Mouse (Mus musculus) limb, embryonic 14.5 days (tissue): ENCODE data around the gene Cgnl1. TPM values are rescaled to one million over a fixed set of nuclear protein-coding genes. Genes with fewer than 3 reads are reported as not detected.

ENCODE experiments used
- ATAC-seq: fragments of 200-750 bp; cut with Nextera tagmentation; 2 replicates; pipeline ENCODE4 v1.8.0; 2017; ENCODE audit warnings: low read depth, moderate number of reproducible peaks, moderate TSS enrichment; ENCODE audit not compliant: low FRiP score
- DNase-seq: peaks from one replicate; pipeline ENCODE4 v3.0.0-alpha.2; 2015; ENCODE audit warnings: low spot score
- H3K27ac ChIP-seq: fragments of 300-500 bp; sonication (generic); replicated peaks from 2 replicates; pipeline ENCODE4 v1.5.1; 2014; ENCODE audit warnings: low read depth, mild to moderate bottlenecking, low read length, moderate library complexity, mixed read lengths
- H3K27me3 ChIP-seq: fragments of 300-500 bp; sonication (generic); 2 replicates; pipeline ENCODE4 v1.6.1; 2014; ENCODE audit warnings: low read length, mixed read lengths; ENCODE audit not compliant: control insufficient read depth, insufficient read depth
- H3K36me3 ChIP-seq: fragments of 300-500 bp; sonication (generic); 2 replicates; pipeline ENCODE4 v1.6.1; 2014; ENCODE audit warnings: mild to moderate bottlenecking, low read length, moderate library complexity, mixed read lengths; ENCODE audit not compliant: control insufficient read depth, insufficient read depth
- H3K4me1 ChIP-seq: fragments of 300-500 bp; sonication (generic); 2 replicates; pipeline ENCODE4 v1.6.1; 2014; ENCODE audit warnings: antibody characterized with exemption, low read length, mixed read lengths; ENCODE audit not compliant: control insufficient read depth, insufficient read depth
- H3K4me2 ChIP-seq: fragments of 300-500 bp; sonication (generic); replicated peaks from 2 replicates; pipeline ENCODE4 v1.6.1; 2014; ENCODE audit warnings: low read depth, mild to moderate bottlenecking, low read length, moderate library complexity; ENCODE audit not compliant: severe bottlenecking
- H3K4me3 ChIP-seq: fragments of 300-500 bp; sonication (generic); replicated peaks from 2 replicates; pipeline ENCODE4 v1.5.1; 2014; ENCODE audit warnings: low read length
- H3K9ac ChIP-seq: fragments of 300-500 bp; sonication (generic); 2 replicates; pipeline ENCODE4 v1.6.1; 2014; ENCODE audit warnings: mild to moderate bottlenecking, low read depth, low read length, moderate library complexity; ENCODE audit not compliant: severe bottlenecking
- H3K9me3 ChIP-seq: fragments of 300-500 bp; sonication (generic); 2 replicates; pipeline ENCODE4 v1.6.1; 2016; ENCODE audit warnings: low read length; ENCODE audit not compliant: control insufficient read depth
- POLR2A ChIP-seq: fragments of 200-500 bp; IDR thresholded peaks from 2 replicates; pipeline ENCODE4 v1.8.0; 2012; ENCODE audit warnings: inconsistent platforms, mild to moderate bottlenecking, moderate library complexity, borderline replicate concordance; ENCODE audit not compliant: insufficient read depth, insufficient read length; ENCODE audit errors: extremely low read depth
- WGBS: fragments of 180-500 bp; shearing (Covaris S2); extraction: QIAGEN DNeasy Blood & Tissue Kit; methylation state at CpG from one replicate; pipeline ENCODE4 v1.1.7; 2014; 5-methylcytosine and 5-hydroxymethylcytosine counted together
- polyA plus RNA-seq, 2 experiments: library from polyadenylated mRNA; depleted of rRNA in 1 of 2; stranded (reverse) in 1 of 2; unstranded in 1 of 2; fragments of >200 nt; fragmentation: Nextera tagmentation in 1 of 2; extraction: Ambion mirVana in 1 of 2; gene quantifications; 2 replicates each; pipeline versions ENCODE4 v1.2.1 to v1.2.3; 2012 to 2014

Gene Cgnl1
- polyA plus RNA-seq, 2 experiments: 12.8 to 14.3 TPM

GRCm38 (mm10) chr9:71798176-71798575 is 26.8 kb upstream of the Cgnl1 start:
- no peak overlapping the region for H3K9ac ChIP-seq
- H3K9me3 ChIP-seq: no peaks in the 10 kb centered on the region
- no peak overlapping the region for H3K4me3 ChIP-seq
- DNase-seq (no peak), ATAC-seq (no peak)
- no peak overlapping the region for H3K27ac ChIP-seq
- WGBS: 70% methylated on average over 5 of the region's 5 CpGs
- H3K36me3 ChIP-seq: no peaks in the 10 kb centered on the region
- H3K4me2 ChIP-seq: no peak overlapping the region
- H3K27me3 ChIP-seq: no peaks in the 10 kb centered on the region
- H3K4me1 ChIP-seq: 0 out of 2 replicates have a peak, but pooled peaks cover 7% of the 10 kb centered on the region
- no peak for TF ChIP-seq POLR2A

- no peak for ATAC-seq
These were observed 6.0 kb upstream of the Cgnl1 start for GRCm38 (mm10) chr9:71777404-71777803.

GRCm38 (mm10) chr9:71776337-71776736 is 4.9 kb upstream of the Cgnl1 start:
- no peaks in the 10 kb centered on the region for H3K4me1 ChIP-seq
- WGBS: 65% methylated on average over 3 of the region's 3 CpGs
- 0 out of 2 replicates have a peak, but pooled peaks cover 3% of the 10 kb centered on the region for H3K9me3 ChIP-seq
- no peak overlapping the region for H3K4me3 ChIP-seq
- DNase-seq (no peak), ATAC-seq (no peak)
- H3K27ac ChIP-seq: no peak overlapping the region
- H3K9ac ChIP-seq: no peak overlapping the region
- TF ChIP-seq POLR2A: no peak
- no peaks in the 10 kb centered on the region for H3K27me3 ChIP-seq
- no peaks in the 10 kb centered on the region for H3K36me3 ChIP-seq
- H3K4me2 ChIP-seq: no peak overlapping the region

More at GRCm38 (mm10) chr9:71777404-71777803, 6.0 kb upstream of the Cgnl1 start:
- no peaks in the 10 kb centered on the region for H3K4me1 ChIP-seq
- no peak overlapping the region for H3K4me3 ChIP-seq
- H3K27ac ChIP-seq: no peak overlapping the region
- no peaks in the 10 kb centered on the region for H3K36me3 ChIP-seq
- no peak for DNase-seq
- 96% methylated on average over 3 of the region's 3 CpGs for WGBS
- H3K27me3 ChIP-seq: no peaks in the 10 kb centered on the region
- TF ChIP-seq POLR2A: no peak
- 0 out of 2 replicates have a peak, but pooled peaks cover 3% of the 10 kb centered on the region for H3K9me3 ChIP-seq
- no peak overlapping the region for H3K9ac ChIP-seq
- no peak overlapping the region for H3K4me2 ChIP-seq

DNA sequence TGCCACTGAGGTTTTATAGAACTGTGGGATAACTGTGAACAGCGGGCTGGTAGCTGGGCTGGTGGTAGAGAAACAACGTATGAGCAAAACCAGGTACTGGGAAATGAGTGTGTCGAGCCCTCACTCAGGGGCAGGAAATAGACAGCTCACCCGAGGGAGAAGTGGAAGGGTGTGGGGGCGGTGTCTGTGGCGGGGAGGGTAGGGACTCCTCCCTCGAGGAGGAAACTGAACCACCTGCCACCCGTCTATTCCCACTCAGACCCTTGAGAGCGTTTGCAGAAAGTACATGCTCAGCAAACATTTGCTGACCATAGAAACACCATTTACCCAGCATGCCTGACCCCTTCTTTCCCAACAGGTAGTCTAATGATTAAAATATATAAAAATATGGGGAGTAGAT is 2.2 kb upstream of the Cgnl1 start:
- H3K27me3 ChIP-seq: no peaks in the 10 kb centered on the region
- no peaks in the 10 kb centered on the region for H3K36me3 ChIP-seq
- H3K4me1 ChIP-seq: peaks cover 15% of the 10 kb centered on the region
- no peak for DNase-seq
- 0 out of 2 replicates have a peak, but pooled peaks cover 3% of the 10 kb centered on the region for H3K9me3 ChIP-seq
- H3K4me2 ChIP-seq: no peak overlapping the region
- no peak for TF ChIP-seq POLR2A
- no peak overlapping the region for H3K9ac ChIP-seq
- no peak overlapping the region for H3K27ac ChIP-seq
- 72% methylated on average over 9 of the region's 9 CpGs for WGBS
- no peak for ATAC-seq
- H3K4me3 ChIP-seq: no peak overlapping the region

DNA sequence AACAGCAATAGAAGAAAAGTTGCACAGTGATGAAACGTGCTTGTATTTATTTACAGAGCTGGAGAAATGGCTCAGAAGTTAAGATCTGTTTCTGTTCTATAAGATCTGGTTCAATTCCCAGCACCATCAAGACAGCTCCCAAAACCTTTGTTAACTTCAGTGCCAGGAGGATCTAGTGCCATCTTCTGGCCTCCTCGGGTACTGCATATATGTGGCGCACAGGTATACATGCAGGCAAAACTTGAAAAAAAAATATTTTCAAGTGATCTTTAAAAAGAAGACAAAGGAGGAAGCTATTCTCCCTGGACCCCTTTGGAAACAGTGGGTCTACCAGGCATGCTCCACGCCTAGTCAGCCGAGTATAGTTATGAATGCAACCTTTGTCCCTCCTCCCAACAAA is 936 bp upstream of the Cgnl1 start:
- Histone ChIP-seq H3K4me1 (peaks cover 15% of the 10 kb centered on the region), H3K4me3 (no peak overlapping the region), H3K27me3 (no peaks in the 10 kb centered on the region), H3K9ac (no peak overlapping the region), H3K36me3 (no peaks in the 10 kb centered on the region), H3K4me2 (no peak overlapping the region), H3K9me3 (0 out of 2 replicates have a peak, but pooled peaks cover 2% of the 10 kb centered on the region), H3K27ac (no peak overlapping the region)
- no peak for TF ChIP-seq POLR2A
- ATAC-seq (no peak), DNase-seq (no peak)
- 67% methylated on average over 5 of the region's 5 CpGs for WGBS

DNA sequence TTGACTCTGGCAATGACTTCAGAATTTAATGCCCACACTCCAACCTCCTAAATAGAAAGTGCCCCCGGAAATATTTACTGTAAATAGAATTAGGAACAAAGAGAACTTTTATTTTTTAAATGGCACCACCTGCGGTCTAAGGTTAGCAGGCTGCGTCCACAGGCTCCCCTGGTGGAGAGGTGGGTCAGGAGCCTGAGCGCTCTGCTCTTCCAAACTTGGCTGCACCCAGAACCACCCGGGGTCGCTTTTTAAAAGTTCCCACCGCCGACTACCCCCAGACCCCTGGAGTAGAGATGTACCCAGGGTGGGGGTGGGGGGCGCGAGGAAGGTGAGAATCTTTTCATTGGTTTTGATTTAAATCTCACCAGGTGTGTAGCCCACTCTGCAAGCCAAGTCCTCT is 918 bp downstream of the Cgnl1 start:
- peak overlapping the region; percentile 65 for H3K9ac ChIP-seq
- no peaks in the 10 kb centered on the region for H3K9me3 ChIP-seq
- no peaks in the 10 kb centered on the region for H3K36me3 ChIP-seq
- peak overlapping the region; percentile 61 for H3K4me3 ChIP-seq
- TF ChIP-seq POLR2A: no peak
- no peak for ATAC-seq
- no peaks in the 10 kb centered on the region for H3K27me3 ChIP-seq
- no peak for DNase-seq
- H3K27ac ChIP-seq: no peak overlapping the region
- H3K4me1 ChIP-seq: peaks cover 15% of the 10 kb centered on the region
- WGBS: under 1% methylated on average over 10 of the region's 10 CpGs
- peak overlapping the region; percentile 73 for H3K4me2 ChIP-seq
